Mouse (Mus musculus) kidney, postnatal 14 days (tissue): ENCODE measurements around the gene Cadm4.
"Not testable (repeated sequence)": the region's sequence is repeated elsewhere in the genome, so short reads cannot be mapped to it uniquely, and the experiment has no call there.

Source experiments
- DNase-seq: peaks from one replicate; pipeline ENCODE4 v3.0.0; 2022; ENCODE audit warnings: mixed read lengths

Cadm4 gene

GRCm38 (mm10) chr7:24469126-24469525, 12.7 kb upstream of the Cadm4 start:
- DNase-seq, result no peak

GRCm38 (mm10) chr7:24470356-24470755, 11.5 kb upstream of the Cadm4 start:
- DNase-seq, result no peak

GRCm38 (mm10) chr7:24472442-24472841, 9.4 kb upstream of the Cadm4 start:
- no peak for DNase-seq

- no peak for DNase-seq
Measured at GRCm38 (mm10) chr7:24472937-24473336, 8.9 kb upstream of the Cadm4 start.

GRCm38 (mm10) chr7:24473913-24474529, 7.8 kb upstream of the Cadm4 start:
- DNase-seq, result peak; percentile 61

- DNase-seq, result peak; percentile 29
Measured at GRCm38 (mm10) chr7:24474811-24475506, 6.9 kb upstream of the Cadm4 start.

GRCm38 (mm10) chr7:24476338-24476737, 5.5 kb upstream of the Cadm4 start:
- DNase-seq, result no peak

- DNase-seq, result no peak
Measured at GRCm38 (mm10) chr7:24476856-24477255, 5.0 kb upstream of the Cadm4 start.

- no peak for DNase-seq
Measured at GRCm38 (mm10) chr7:24478911-24479310, 2.9 kb upstream of the Cadm4 start.

GRCm38 (mm10) chr7:24479685-24480084, 2.1 kb upstream of the Cadm4 start:
- DNase-seq, result no peak

- no peak for DNase-seq
Measured at GRCm38 (mm10) chr7:24480121-24480941, 1.5 kb upstream of the Cadm4 start.

- no peak for DNase-seq
Measured at GRCm38 (mm10) chr7:24480986-24481473, 793 bp upstream of the Cadm4 start.

- DNase-seq, result no peak
Measured at GRCm38 (mm10) chr7:24482208-24483020, 591 bp downstream of the Cadm4 start.

- DNase-seq, result not testable (repeated sequence)
Measured at GRCm38 (mm10) chr7:24483291-24483690, 1.5 kb downstream of the Cadm4 start.

- no peak for DNase-seq
Measured at GRCm38 (mm10) chr7:24485481-24485880, 3.7 kb downstream of the Cadm4 start.

GRCm38 (mm10) chr7:24486654-24487130, 4.9 kb downstream of the Cadm4 start:
- no peak for DNase-seq

- no peak for DNase-seq
Measured at GRCm38 (mm10) chr7:24487403-24487802, 5.6 kb downstream of the Cadm4 start.

- DNase-seq, result no peak
Measured at GRCm38 (mm10) chr7:24488303-24488702, 6.5 kb downstream of the Cadm4 start.

GRCm38 (mm10) chr7:24499856-24500577, 18.2 kb downstream of the Cadm4 start:
- DNase-seq, result peak; percentile 41

- peak; percentile 25 for DNase-seq
Measured at GRCm38 (mm10) chr7:24500929-24501328, 19.1 kb downstream of the Cadm4 start.

GRCm38 (mm10) chr7:24501492-24501891, 19.7 kb downstream of the Cadm4 start:
- DNase-seq, result peak; percentile 34

- DNase-seq, result no peak
Measured at GRCm38 (mm10) chr7:24504004-24504403, 22.2 kb downstream of the Cadm4 start.
